29 mouse cellular contexts compared by ENCODE assay signal in the genomic region with DNA sequence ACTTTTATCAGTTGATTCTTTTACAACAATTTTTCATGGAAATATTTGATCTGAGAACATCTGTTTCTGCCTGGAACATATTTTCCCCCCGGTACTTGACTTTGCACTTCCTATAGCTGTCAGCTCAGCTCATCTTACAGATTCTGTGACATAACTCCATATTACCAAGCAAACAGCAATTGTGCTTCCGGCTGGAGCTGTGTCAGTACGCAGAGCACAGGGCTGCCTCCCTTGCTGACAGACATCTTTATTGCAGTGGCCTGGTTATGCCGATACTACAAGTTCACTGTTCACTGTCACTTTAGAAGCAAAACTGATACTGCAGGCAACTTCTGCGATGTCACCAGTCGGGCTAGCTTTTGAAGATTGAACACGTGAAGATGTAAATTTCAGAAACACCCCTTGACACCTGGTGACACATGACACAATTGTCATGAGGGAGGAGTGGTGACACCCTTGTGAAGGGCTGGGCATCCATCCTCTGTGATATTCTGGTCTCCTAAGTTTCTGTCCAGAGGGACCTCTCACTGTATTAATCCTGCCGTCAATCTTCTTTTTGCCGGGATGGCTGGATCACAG.
A peak's percentile ranks its signal among the peaks of the same experiment; 100 is the strongest.
DNase-seq lines count a peak whose midpoint lies in the region; ATAC-seq and TF ChIP-seq lines count a peak whose summit lies in the region.
"Had no signal": no experiment of that assay in that cellular context is flagged by ENCODE, and none has a peak within 500 bp of the region (broad histone marks: within the 10 kb centered on the region; RNA-seq: fewer than 3 reads in every experiment).

No protein-coding gene starts in this region.

- no peak for ATAC-seq in heart, embryonic 13.5 days (ENCODE audit: extremely low read depth, insufficient number of reproducible peaks, low FRiP score, low TSS enrichment)
- peak; percentile 55; the same call in 1 of the 2 replicates for ATAC-seq in lung, embryonic 14.5 days (ENCODE audit: insufficient read depth)
- ATAC-seq: forebrain, embryonic 13.5 days; inflammation-experienced regulatory T-cells, adult 6 months; Patski had no signal

- no peak overlapping the region for H3K4me3 ChIP-seq in heart, embryonic 13.5 days
- no peak overlapping the region for H3K4me3 ChIP-seq in lung, embryonic 14.5 days (ENCODE audit: low read depth, low read length)
- no peak overlapping the region for H3K4me3 ChIP-seq in CH12.LX (replicated peaks in 1 of 3; ENCODE audit: low read depth in 2 of 3, low read length in 2 of 3, poor library complexity in 1 of 3)
- no peak overlapping the region for H3K4me3 ChIP-seq in left cerebral cortex, adult 2 months
- H3K4me3 ChIP-seq: forebrain, embryonic 13.5 days; hindbrain, embryonic 13.5 days; midbrain, embryonic 12.5 days; myocyte; stomach, embryonic 15.5 days had no signal

- no peak overlapping the region for H3K9ac ChIP-seq in heart, embryonic 13.5 days
- no peak overlapping the region for H3K9ac ChIP-seq in lung, embryonic 14.5 days
- no peak overlapping the region for H3K9ac ChIP-seq in CH12.LX (ENCODE audit: insufficient read depth, low read depth)
- H3K9ac ChIP-seq: forebrain, embryonic 13.5 days; hindbrain, embryonic 13.5 days; liver, embryonic 14.5 days; midbrain, embryonic 12.5 days; stomach, embryonic 15.5 days had no signal

- no peaks in the 10 kb centered on the region for H3K9me3 ChIP-seq in heart, embryonic 13.5 days
- H3K9me3 ChIP-seq in lung, embryonic 14.5 days (ENCODE audit: low read depth, low read length), result no peaks in the 10 kb centered on the region
- H3K9me3 ChIP-seq in CH12.LX (replicated peaks; ENCODE audit: low read length), result peaks cover 54% of the 10 kb centered on the region
- H3K9me3 ChIP-seq: forebrain, embryonic 13.5 days; hindbrain, embryonic 13.5 days; midbrain, embryonic 12.5 days; stomach, embryonic 15.5 days had no signal

- TF ChIP-seq CTCF in lung, embryonic 14.5 days (IDR thresholded peaks at IDR 0.05; ENCODE audit: low read depth), result no peak
- no peak for TF ChIP-seq CTCF in CH12.LX (conservative IDR thresholded peaks at IDR 0.05 in 1 of 2, IDR thresholded peaks at IDR 0.05 in 1 of 2; ENCODE audit: low read depth in 2 of 2, low read length in 2 of 2)
- no peak for TF ChIP-seq CTCF in left cerebral cortex, adult 2 months (IDR thresholded peaks at IDR 0.05)

- no peak overlapping the region for H3K27ac ChIP-seq in heart, embryonic 13.5 days (replicated peaks)
- no peak overlapping the region for H3K27ac ChIP-seq in lung, embryonic 14.5 days (ENCODE audit: low read depth)
- no peak overlapping the region for H3K27ac ChIP-seq in CH12.LX (ENCODE audit: insufficient read depth, low read depth)
- no peak overlapping the region for H3K27ac ChIP-seq in left cerebral cortex, adult 2 months
- H3K27ac ChIP-seq: forebrain, embryonic 13.5 days; hindbrain, embryonic 13.5 days; liver, embryonic 14.5 days; midbrain, embryonic 12.5 days; stomach, embryonic 15.5 days had no signal

- peak overlapping the region; percentile 29 for H3K4me2 ChIP-seq in heart, embryonic 13.5 days
- H3K4me2 ChIP-seq in lung, embryonic 14.5 days, result no peak overlapping the region
- H3K4me2 ChIP-seq in CH12.LX (ENCODE audit: insufficient read depth, low read depth, poor library complexity, severe bottlenecking), result no peak overlapping the region
- H3K4me2 ChIP-seq: forebrain, embryonic 13.5 days; hindbrain, embryonic 13.5 days; midbrain, embryonic 12.5 days; stomach, embryonic 15.5 days had no signal

- no peak for TF ChIP-seq RAD21 in CH12.LX (IDR thresholded peaks at IDR 0.05; ENCODE audit: low read depth, low read length)

- no peak for TF ChIP-seq POLR2A in CH12.LX (IDR thresholded peaks at IDR 0.05; ENCODE audit: low read depth, low read length)

- 0 out of 2 replicates have a peak, but pooled peaks cover 2% of the 10 kb centered on the region for H3K27me3 ChIP-seq in heart, embryonic 13.5 days (replicated peaks)
- H3K27me3 ChIP-seq in lung, embryonic 14.5 days (ENCODE audit: insufficient read depth, low read length), result no peaks in the 10 kb centered on the region
- H3K27me3 ChIP-seq in CH12.LX (replicated peaks), result no peaks in the 10 kb centered on the region
- H3K27me3 ChIP-seq: forebrain, embryonic 13.5 days; hindbrain, embryonic 13.5 days; midbrain, embryonic 12.5 days; Patski; stomach, embryonic 15.5 days had no signal

- no peak for DNase-seq in heart, postnatal 10 days
- peak; percentile 44 for DNase-seq in lung, embryonic 14.5 days
- no peak for DNase-seq in lung, postnatal 36 days
- no peak for DNase-seq in CH12.LX (ENCODE audit: extremely low read depth)
- DNase-seq in natural killer cell, adult 2 months (ENCODE audit: low spot score in 2 of 2), result peak; percentile 33 to 48
- no peak for DNase-seq in layer of hippocampus, adult 9-10 months (ENCODE audit: low spot score)
- no peak for DNase-seq in left cerebral cortex, adult 2 months (ENCODE audit: extremely low spot score in 1 of 2, low spot score in 2 of 2)
- DNase-seq: adrenal gland, postnatal 25 days; cerebellum, adult 18-20 months; cerebellum, postnatal 10 days; gastrocnemius, postnatal 14 days; heart, postnatal 4 days; kidney, adult 2 months; kidney, postnatal 10 days; left cerebral cortex, postnatal 4 days; liver; lung, adult 2 months; lung, postnatal 14 days; retina, postnatal 1 day; right cerebral cortex, postnatal 14 days had no signal

- no peaks in the 10 kb centered on the region for H3K36me3 ChIP-seq in heart, embryonic 13.5 days
- H3K36me3 ChIP-seq in lung, embryonic 14.5 days (ENCODE audit: insufficient read depth), result no peaks in the 10 kb centered on the region
- H3K36me3 ChIP-seq in CH12.LX (replicated peaks in 1 of 2; ENCODE audit: control insufficient read depth in 1 of 2, insufficient read depth in 1 of 2, low read length in 1 of 2), result no peaks in the 10 kb centered on the region
- H3K36me3 ChIP-seq: hindbrain, embryonic 13.5 days; midbrain, embryonic 12.5 days; stomach, embryonic 15.5 days had no signal

- WGBS in heart, embryonic 13.5 days, result 31% methylated on average over 9 of the region's 9 CpGs
- WGBS in lung, embryonic 14.5 days, result 32% methylated on average over 9 of the region's 9 CpGs

- H3K4me1 ChIP-seq in heart, embryonic 13.5 days, result peaks cover 17% of the 10 kb centered on the region
- H3K4me1 ChIP-seq in lung, embryonic 14.5 days (ENCODE audit: insufficient read depth), result 0 out of 2 replicates have a peak, but pooled peaks cover 2% of the 10 kb centered on the region
- H3K4me1 ChIP-seq in CH12.LX (ENCODE audit: control insufficient read depth in 1 of 2, insufficient read depth in 2 of 2), result peaks cover 6 to 29% of the 10 kb centered on the region in 2 experiments

- in situ Hi-C loops in CH12.LX (cut with MboI; ENCODE audit: low pct_ligation_motif_present, low pct_unique_long_range_greater_than_20kb, low sequenced_read_pairs), result no loop called here

- no peaks in the 10 kb centered on the region for H3K79me2 ChIP-seq in CH12.LX (replicated peaks; ENCODE audit: control insufficient read depth, extremely low read depth, insufficient read depth, poor library complexity, severe bottlenecking)

- TF ChIP-seq EP300 in CH12.LX (IDR thresholded peaks at IDR 0.05; ENCODE audit: low read length), result no peak

- dilution Hi-C loops in CH12.LX (cut with MboI; ENCODE audit: extremely low pct_ligation_motif_present, extremely low pct_unique_long_range_greater_than_20kb, low sequenced_read_pairs), result no loop called here

- intact Hi-C loops in heart, postnatal 10 days (cut with DNase I), result no loop called here
- intact Hi-C loops in left cerebral cortex, adult 2 months (cut with DNase I), result no loop called here

TF ChIP-seq in CH12.LX, 34 proteins besides CTCF, POLR2A, EP300 and RAD21:
- TF ChIP-seq JUND (conservative IDR thresholded peaks at IDR 0.05; ENCODE audit: low read depth, low read length), result no peak
- TF ChIP-seq BHLHE40 (IDR thresholded peaks at IDR 0.05; ENCODE audit: low read depth, low read length), result peak; percentile 83
- TF ChIP-seq SIN3A (IDR thresholded peaks at IDR 0.05; ENCODE audit: low read length), result no peak
- no peak for TF ChIP-seq CHD2 (IDR thresholded peaks at IDR 0.05; ENCODE audit: low read length)
- peak; percentile 24 for TF ChIP-seq ETS1 (conservative IDR thresholded peaks at IDR 0.05; ENCODE audit: low read depth, low read length)
- TF ChIP-seq E2F4 (IDR thresholded peaks at IDR 0.05; ENCODE audit: insufficient replicate concordance, low read depth, low read length), result no peak
- peak; percentile 33; the same call in 1 of the 2 replicates for TF ChIP-seq MAX (IDR thresholded peaks at IDR 0.05; ENCODE audit: low read length)
- TF ChIP-seq MYC (IDR thresholded peaks at IDR 0.05; ENCODE audit: low read depth, low read length), result no peak
- TF ChIP-seq KAT2A (IDR thresholded peaks at IDR 0.05; ENCODE audit: insufficient replicate concordance, low read length), result no peak

Comparison
In these comparisons a context has a peak if more than half of its experiments do, and no peak if none do; other contexts are left out.
1. DNase-seq: peak in lung, embryonic 14.5 days (single experiment) and natural killer cell, adult 2 months (2 of 2); none in heart, postnatal 10 days (0 of 2), lung, postnatal 36 days (single experiment), CH12.LX (single experiment), layer of hippocampus, adult 9-10 months (single experiment) and left cerebral cortex, adult 2 months (0 of 2).